Mouse (Mus musculus): ENCODE measurements around the gene Tbxas1.

DNA sequence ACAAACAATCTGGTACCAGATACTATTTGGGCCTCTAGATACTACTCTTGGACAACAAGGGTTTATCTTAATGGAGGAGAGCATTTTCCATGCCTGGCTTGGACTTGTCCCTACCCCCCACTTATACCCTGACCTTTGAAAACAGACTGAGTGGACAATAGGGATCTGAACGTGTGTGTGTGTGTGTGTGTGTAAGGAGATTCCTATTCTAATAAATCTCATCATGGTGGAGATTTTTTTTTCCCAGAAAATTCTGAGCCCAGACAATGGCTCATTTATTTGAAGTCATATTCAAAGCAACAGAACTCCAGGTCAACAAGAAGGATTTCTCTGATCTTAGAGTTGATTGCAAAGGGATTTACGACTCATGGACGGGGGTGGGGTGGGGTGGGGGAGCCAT is 183.7 kb downstream of the Tbxas1 start:
- TF ChIP-seq CTCF (IDR thresholded peaks at IDR 0.05; ENCODE audit: low read depth, low read length) (no peak), POLR2A (IDR thresholded peaks at IDR 0.05; ENCODE audit: extremely low read depth, insufficient read depth, low read length) (no peak)
